Mouse (Mus musculus): ENCODE data around the gene Arhgap21.

DNA sequence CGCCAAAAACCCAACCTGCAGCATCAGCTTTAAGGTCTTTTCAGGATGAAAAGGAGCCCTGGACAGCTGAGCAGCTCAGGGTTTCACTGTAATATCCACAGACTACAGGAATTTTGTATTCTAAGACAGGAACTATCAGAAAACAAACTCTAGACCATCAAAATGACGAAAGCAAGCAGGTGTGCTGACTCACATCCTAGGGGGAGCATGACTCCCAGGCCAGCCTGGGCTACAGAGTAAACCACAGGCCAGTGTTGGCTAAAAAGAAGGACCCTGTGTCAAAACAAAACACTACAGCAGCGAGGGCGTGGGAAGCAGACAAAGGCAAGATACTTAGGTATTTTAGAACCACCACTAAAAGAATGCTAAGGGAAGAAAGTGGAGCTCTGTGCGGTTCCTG is 23.1 kb downstream of the Arhgap21 start:
- no peak for TF ChIP-seq POLR2A (IDR thresholded peaks at IDR 0.05; ENCODE audit: low read depth, low read length)
- TF ChIP-seq CTCF (IDR thresholded peaks at IDR 0.05; ENCODE audit: borderline replicate concordance, insufficient read depth, low read length), result no peak

All from embryonic fibroblast, embryonic 13.5 days (primary cell).